Mouse (Mus musculus) heart, embryonic 12.5 days (tissue): ENCODE measurements at regions not wholly inside any gene's neighbourhood (a gene's known extent, or its start where the extent isn't known, plus 50 kb on each side); places are given as distances from the start of the nearest gene placed in this dataset.

ENCODE experiments used
- ATAC-seq: fragments of 200-750 bp; cut with Nextera tagmentation; 2 replicates; pipeline ENCODE4 v1.8.0; 2017; ENCODE audit warnings: moderate TSS enrichment, moderate library complexity; ENCODE audit not compliant: insufficient number of reproducible peaks, low FRiP score
- H3K27ac ChIP-seq: fragments of 300-500 bp; sonication (generic); 2 replicates; pipeline ENCODE4 v1.5.1; 2016; ENCODE audit warnings: mild to moderate bottlenecking, moderate library complexity; ENCODE audit not compliant: poor library complexity, severe bottlenecking
- H3K27me3 ChIP-seq: fragments of 300-500 bp; sonication (generic); replicated peaks from 2 replicates; pipeline ENCODE4 v1.6.1; 2016; ENCODE audit warnings: mild to moderate bottlenecking, moderate library complexity
- H3K36me3 ChIP-seq: fragments of 300-500 bp; sonication (generic); 2 replicates; pipeline ENCODE4 v1.6.1; 2016; ENCODE audit warnings: mild to moderate bottlenecking, moderate library complexity
- H3K4me1 ChIP-seq: fragments of 300-500 bp; sonication (generic); replicated peaks from 2 replicates; pipeline ENCODE4 v1.6.1; 2016; ENCODE audit warnings: mild to moderate bottlenecking
- H3K4me2 ChIP-seq: fragments of 300-500 bp; sonication (generic); 2 replicates; pipeline ENCODE4 v1.6.1; 2016; ENCODE audit warnings: mild to moderate bottlenecking, moderate library complexity
- H3K4me3 ChIP-seq: fragments of 300-500 bp; sonication (generic); 2 replicates; pipeline ENCODE4 v1.5.1; 2016; ENCODE audit warnings: mild to moderate bottlenecking
- H3K9ac ChIP-seq: fragments of 300-500 bp; sonication (generic); 2 replicates; pipeline ENCODE4 v1.6.1; 2016; ENCODE audit warnings: mild to moderate bottlenecking, moderate library complexity
- H3K9me3 ChIP-seq: fragments of 300-500 bp; sonication (generic); replicated peaks from 2 replicates; pipeline ENCODE4 v1.6.1; 2016; ENCODE audit warnings: mild to moderate bottlenecking, moderate library complexity
- WGBS: fragments of 180-500 bp; shearing (Covaris S2); methylation state at CpG from one replicate; pipeline ENCODE4 v1.1.7; 2016; 5-methylcytosine and 5-hydroxymethylcytosine counted together

DNA sequence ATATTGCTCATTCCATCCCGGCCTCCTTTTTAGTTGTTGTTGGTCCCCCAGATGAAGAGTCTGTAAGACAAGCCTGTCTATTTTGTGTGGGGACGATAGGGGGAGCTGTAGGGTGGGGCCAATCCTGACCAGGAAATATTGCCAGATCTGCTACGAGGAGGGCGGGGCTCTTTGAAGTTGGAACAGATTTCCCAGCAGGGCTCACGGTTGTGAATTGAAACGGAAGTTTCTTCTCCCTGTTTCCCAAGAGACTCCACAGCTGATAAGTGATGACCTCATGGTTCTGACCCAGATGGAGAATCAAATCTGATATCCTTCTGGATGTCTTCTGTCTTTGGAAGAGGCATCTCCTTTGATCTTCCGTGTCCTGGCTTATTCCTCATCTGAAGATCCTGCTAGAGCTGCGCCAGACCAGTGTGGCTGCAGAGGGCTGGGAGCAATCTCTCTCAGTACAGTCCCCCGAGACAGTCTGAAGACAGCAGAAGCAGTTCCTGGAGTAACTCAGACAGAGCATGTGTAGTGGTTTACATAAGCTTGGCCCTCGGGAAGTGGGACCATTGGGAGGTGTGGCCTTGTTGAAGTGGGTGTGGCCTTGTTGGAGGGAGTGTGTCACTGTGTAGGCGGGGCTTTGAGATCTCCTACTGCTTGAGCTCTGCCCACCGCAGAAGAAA lies 61.9 kb upstream of the Ctbp2 start:
- WGBS = 9% methylated on average over 12 of the region's 12 CpGs
- no peak overlapping the region for H3K9ac ChIP-seq
- peak overlapping the region; percentile 55 for H3K4me2 ChIP-seq
- peak overlapping the region; percentile 4; the same call in 1 of the 2 replicates for H3K4me3 ChIP-seq
- peak; percentile 77 for ATAC-seq
- no peaks in the 10 kb centered on the region for H3K9me3 ChIP-seq
- peaks cover 10% of the 10 kb centered on the region; the same call in 1 of the 2 replicates for H3K4me1 ChIP-seq
- no peaks in the 10 kb centered on the region for H3K36me3 ChIP-seq
- no peaks in the 10 kb centered on the region for H3K27me3 ChIP-seq
- H3K27ac ChIP-seq = no peak overlapping the region

DNA sequence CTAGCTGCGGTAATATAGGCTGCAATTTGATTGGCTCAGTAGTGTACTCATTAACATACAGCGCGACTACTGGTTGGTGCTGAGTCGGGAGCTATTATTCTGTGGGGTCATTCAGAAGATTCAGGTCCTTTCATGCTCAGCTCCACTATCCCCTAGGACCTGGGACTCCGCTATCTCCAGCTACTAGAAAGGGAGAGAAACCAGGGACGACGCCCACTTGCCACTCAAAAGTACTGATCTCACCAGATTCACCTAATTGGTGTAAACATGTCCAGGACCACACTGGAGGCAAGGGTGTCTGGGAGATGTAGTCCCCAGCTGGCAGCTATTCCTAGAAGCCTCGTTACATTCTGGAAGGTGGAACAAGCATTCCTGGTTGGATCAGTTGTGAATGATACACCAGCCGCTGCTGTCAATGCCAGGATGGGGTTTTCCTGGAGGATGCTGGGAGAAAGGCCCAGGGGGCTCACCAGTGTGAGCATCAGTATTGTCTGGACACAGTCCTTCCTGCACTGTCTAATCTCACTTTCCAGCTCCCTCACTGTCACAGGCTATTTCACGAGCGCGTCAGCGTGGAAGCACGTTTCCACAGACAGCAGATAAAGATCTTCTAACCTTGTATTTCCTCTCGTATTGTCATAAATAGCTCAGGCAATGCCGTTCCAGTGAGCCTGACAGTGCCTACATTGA lies 60.9 kb upstream of the Ctbp2 start:
- no peak overlapping the region for H3K9ac ChIP-seq
- 42% methylated on average over 16 of the region's 16 CpGs for WGBS
- ATAC-seq = no peak
- no peaks in the 10 kb centered on the region for H3K27me3 ChIP-seq
- no peaks in the 10 kb centered on the region for H3K36me3 ChIP-seq
- peak overlapping the region; percentile 28 for H3K4me3 ChIP-seq
- H3K9me3 ChIP-seq = no peaks in the 10 kb centered on the region
- no peak overlapping the region for H3K27ac ChIP-seq
- peaks cover 10% of the 10 kb centered on the region; the same call in 1 of the 2 replicates for H3K4me1 ChIP-seq
- H3K4me2 ChIP-seq = peak overlapping the region; percentile 43

DNA sequence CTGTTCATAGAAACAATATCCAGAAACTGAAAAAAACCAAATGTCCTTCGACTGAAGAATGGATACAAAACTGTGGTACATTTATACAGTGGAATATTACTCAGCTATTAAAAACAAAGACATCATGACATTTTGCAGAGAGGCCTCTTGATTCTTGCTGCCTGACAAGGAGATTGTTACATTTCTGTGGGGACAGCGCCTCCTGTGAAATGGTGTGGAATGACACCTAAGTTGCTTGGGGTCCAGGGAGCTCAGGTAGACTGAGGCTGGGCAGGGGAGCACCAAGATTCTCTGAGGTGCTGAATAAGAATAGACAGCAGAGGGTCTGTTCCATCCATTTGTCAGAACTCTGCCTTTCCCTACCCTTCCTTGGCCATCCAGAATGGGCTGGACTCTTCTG lies 57.2 kb upstream of the Ctbp2 start:
- Histone ChIP-seq H3K4me1 (peaks cover 19% of the 10 kb centered on the region), H3K9me3 (no peaks in the 10 kb centered on the region), H3K4me2 (no peak overlapping the region), H3K9ac (no peak overlapping the region), H3K4me3 (no peak overlapping the region), H3K27ac (no peak overlapping the region), H3K27me3 (peaks cover 6% of the 10 kb centered on the region; the same call in 1 of the 2 replicates), H3K36me3 (no peaks in the 10 kb centered on the region)
- 47% methylated on average over 2 of the region's 2 CpGs for WGBS
- no peak for ATAC-seq

DNA sequence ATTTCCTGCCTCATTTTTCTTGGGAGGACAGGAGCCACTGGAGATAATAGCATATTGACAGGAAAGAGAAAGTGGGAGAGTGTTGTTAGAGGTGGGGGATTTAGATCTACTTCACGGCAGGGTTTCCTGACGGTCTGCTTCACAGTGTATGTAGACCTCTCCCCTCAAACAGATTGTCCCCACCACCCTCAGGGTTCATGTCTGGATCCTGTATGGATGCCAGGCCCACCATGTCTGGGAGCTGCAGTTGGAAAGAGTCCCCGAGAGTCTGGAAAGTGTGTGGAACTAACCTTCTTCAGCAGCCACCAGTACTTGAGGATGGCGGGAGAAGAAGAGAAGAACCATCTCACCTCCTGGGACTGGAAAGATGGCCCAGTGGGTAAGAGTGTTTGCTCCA lies 53.0 kb upstream of the Ctbp2 start:
- Histone ChIP-seq H3K4me3 (no peak overlapping the region), H3K27ac (peak overlapping the region; percentile 42), H3K4me2 (peak overlapping the region; percentile 25), H3K4me1 (peaks cover 17% of the 10 kb centered on the region), H3K9me3 (0 out of 2 replicates have a peak, but pooled peaks cover 4% of the 10 kb centered on the region), H3K27me3 (peaks cover 6% of the 10 kb centered on the region; the same call in 1 of the 2 replicates), H3K36me3 (no peaks in the 10 kb centered on the region), H3K9ac (no peak overlapping the region)
- peak; percentile 20; the same call in 1 of the 2 replicates for ATAC-seq
- 56% methylated on average over 4 of the region's 4 CpGs for WGBS

DNA sequence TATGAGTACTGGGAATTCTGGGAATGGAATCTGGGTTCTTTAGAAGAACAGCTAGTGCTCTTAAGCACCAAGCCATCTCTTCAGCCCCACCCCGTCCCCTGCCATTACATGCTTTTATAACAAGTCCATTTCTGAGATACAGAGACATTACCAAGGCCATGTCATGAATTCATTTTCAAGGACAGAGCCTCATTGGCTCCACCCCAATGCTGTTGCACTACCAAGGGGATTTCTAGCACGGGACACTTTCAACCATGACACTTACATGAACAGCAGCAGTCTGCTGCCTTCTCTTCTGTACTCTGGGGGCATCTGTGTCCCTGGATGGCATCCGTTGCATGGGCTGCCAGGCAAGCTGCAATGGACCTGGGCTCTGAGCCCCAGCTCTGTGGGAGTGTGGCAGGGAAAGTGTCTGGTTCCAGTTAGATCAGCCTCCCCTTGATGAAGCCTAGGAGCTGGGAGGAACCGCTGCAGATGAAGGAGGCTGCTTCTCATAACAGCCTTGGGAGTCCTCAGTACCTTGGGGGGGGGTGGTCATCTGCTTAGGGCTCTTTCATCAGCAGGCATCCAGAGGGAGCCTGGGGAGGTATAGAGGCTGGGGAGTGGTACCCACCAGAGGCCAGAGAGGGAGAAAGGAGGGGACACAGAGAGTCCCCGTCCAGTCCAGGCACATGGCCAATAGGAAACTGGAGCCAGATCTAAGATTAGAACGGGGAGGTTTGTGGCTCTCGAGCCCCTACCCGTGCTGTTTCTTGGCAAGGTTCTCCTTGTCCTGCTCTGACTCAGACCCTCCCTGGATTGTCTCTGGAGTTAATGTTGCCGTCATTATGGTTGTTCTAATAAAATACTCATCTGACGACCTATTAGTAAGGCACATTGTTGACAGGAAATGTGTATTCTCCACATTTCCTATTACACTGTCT lies 52.4 kb upstream of the Ctbp2 start:
- Histone ChIP-seq H3K4me2 (peak overlapping the region; percentile 25), H3K9ac (no peak overlapping the region), H3K9me3 (0 out of 2 replicates have a peak, but pooled peaks cover 4% of the 10 kb centered on the region), H3K36me3 (no peaks in the 10 kb centered on the region), H3K27ac (peak overlapping the region; percentile 42), H3K27me3 (peaks cover 6% of the 10 kb centered on the region; the same call in 1 of the 2 replicates), H3K4me3 (no peak overlapping the region), H3K4me1 (peaks cover 21% of the 10 kb centered on the region)
- 38% methylated on average over 10 of the region's 10 CpGs for WGBS
- peak; percentile 78 for ATAC-seq
